Mouse (Mus musculus) forebrain, embryonic 16.5 days (tissue): ENCODE measurements around the gene Bst2. TPM values are rescaled to one million over a fixed set of nuclear protein-coding genes. Genes with fewer than 3 reads are reported as not detected.
A peak's percentile ranks its signal among the peaks of the same experiment; 100 is the strongest.

ENCODE experiments used
- ATAC-seq: fragments of 200-750 bp; cut with Nextera tagmentation; 2 replicates; pipeline ENCODE4 v1.8.0; 2017; ENCODE audit warnings: mild to moderate bottlenecking, moderate library complexity
- H3K27ac ChIP-seq: fragments of 300-500 bp; sonication (generic); 2 replicates; pipeline ENCODE4 v1.5.1; 2014; ENCODE audit warnings: low read length, control low read depth
- H3K27me3 ChIP-seq: fragments of 300-500 bp; sonication (generic); replicated peaks from 2 replicates; pipeline ENCODE4 v1.6.1; 2014; ENCODE audit warnings: low read length; ENCODE audit not compliant: control insufficient read depth, insufficient read depth
- H3K36me3 ChIP-seq: fragments of 300-500 bp; sonication (generic); 2 replicates; pipeline ENCODE4 v1.6.1; 2014; ENCODE audit not compliant: control insufficient read depth, insufficient read depth
- H3K4me1 ChIP-seq: fragments of 300-500 bp; sonication (generic); replicated peaks from 2 replicates; pipeline ENCODE4 v1.6.1; 2014; ENCODE audit warnings: low read length; ENCODE audit not compliant: control insufficient read depth, insufficient read depth
- H3K4me2 ChIP-seq: fragments of 300-500 bp; sonication (generic); 2 replicates; pipeline ENCODE4 v1.6.1; 2014; ENCODE audit warnings: mild to moderate bottlenecking, low read length, control low read depth
- H3K4me3 ChIP-seq: fragments of 300-500 bp; sonication (generic); replicated peaks from 2 replicates; pipeline ENCODE4 v1.5.1; 2014; ENCODE audit warnings: mild to moderate bottlenecking, low read length, control low read depth
- H3K9ac ChIP-seq: fragments of 300-500 bp; sonication (generic); replicated peaks from 2 replicates; pipeline ENCODE4 v1.6.1; 2014; ENCODE audit warnings: low read depth, low read length, control low read depth
- H3K9me3 ChIP-seq: fragments of 300-500 bp; sonication (generic); 2 replicates; pipeline ENCODE4 v1.6.1; 2016; ENCODE audit warnings: low read length; ENCODE audit not compliant: control insufficient read depth
- WGBS: fragments of 180-500 bp; shearing (Covaris S2); extraction: QIAGEN DNeasy Blood & Tissue Kit; methylation state at CpG from one replicate; pipeline ENCODE4 v1.1.7; 2014; 5-methylcytosine and 5-hydroxymethylcytosine counted together
- polyA plus RNA-seq: library from polyadenylated mRNA; unstranded; fragments of >200 nt; fragmentation: Nextera tagmentation; extraction: Ambion mirVana; gene quantifications from 2 replicates; pipeline ENCODE4 v1.2.1, GENCODE M21; 2015

The Bst2 gene
- polyA plus RNA-seq, 1 experiment from 2014 or later, result 4.7 TPM

GRCm38 (mm10) chr8:71511644-71512043, 25.6 kb downstream of the Bst2 start, which contains the start of gene Plvap:
Plvap (minus strand) TSS chr8:71511752.
- Histone ChIP-seq H3K4me1 (peaks cover 6% of the 10 kb centered on the region; the same call in 1 of the 2 replicates), H3K27me3 (peaks cover 34% of the 10 kb centered on the region), H3K27ac (no peak within 1 kb of the TSS), H3K36me3 (no peaks in the 10 kb centered on the region), H3K9ac (no peak within 1 kb of the TSS), H3K9me3 (no peaks in the 10 kb centered on the region), H3K4me2 (no peak within 1 kb of the TSS), H3K4me3 (no peak within 1 kb of the TSS)
- ATAC-seq, result no peak
- WGBS, result 72% methylated on average over 14 of the region's 14 CpGs

DNA sequence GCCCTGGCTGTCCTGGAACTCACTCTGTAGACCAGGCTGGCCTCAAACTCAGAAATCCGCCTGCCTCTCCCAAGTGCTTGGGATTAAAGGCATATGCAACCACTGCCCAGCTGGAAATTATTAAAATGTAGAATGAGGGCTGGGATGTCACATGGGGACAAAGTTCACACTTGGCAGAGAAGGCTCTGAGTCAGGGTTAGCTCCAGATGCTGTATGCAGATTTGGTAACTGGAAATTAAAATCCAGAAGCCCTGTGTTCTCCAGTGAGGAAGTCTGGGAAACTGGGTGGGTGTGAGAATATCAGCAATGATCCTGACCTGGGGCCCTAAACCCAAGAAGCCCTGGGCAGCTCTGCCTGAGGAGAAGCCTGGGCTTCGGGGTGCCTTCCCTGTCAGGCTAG, 27.9 kb downstream of the Bst2 start:
- WGBS, result 72% methylated on average over 2 of the region's 2 CpGs
- Histone ChIP-seq H3K36me3 (no peaks in the 10 kb centered on the region), H3K4me2 (no peak overlapping the region), H3K9me3 (no peaks in the 10 kb centered on the region), H3K4me1 (peaks cover 6% of the 10 kb centered on the region; the same call in 1 of the 2 replicates), H3K9ac (no peak overlapping the region), H3K4me3 (no peak overlapping the region), H3K27ac (no peak overlapping the region), H3K27me3 (peaks cover 43% of the 10 kb centered on the region)
- ATAC-seq, result no peak

- peak overlapping the region; percentile 73 for H3K4me2 ChIP-seq
- H3K4me1 ChIP-seq, result peaks cover 6% of the 10 kb centered on the region; the same call in 1 of the 2 replicates
- H3K9me3 ChIP-seq, result no peaks in the 10 kb centered on the region
- under 1% methylated on average over 57 of the region's 61 CpGs for WGBS
- no peak overlapping the region for H3K27ac ChIP-seq
- peaks cover 43% of the 10 kb centered on the region for H3K27me3 ChIP-seq
- peak overlapping the region; percentile 47 for H3K4me3 ChIP-seq
- H3K36me3 ChIP-seq, result no peaks in the 10 kb centered on the region
- peak overlapping the region; percentile 55 for H3K9ac ChIP-seq
- peak; percentile 92 for ATAC-seq
These were observed 29.6 kb downstream of the Bst2 start for GRCm38 (mm10) chr8:71507589-71508104.

GRCm38 (mm10) chr8:71505979-71506378, 31.3 kb downstream of the Bst2 start:
- Histone ChIP-seq H3K36me3 (no peaks in the 10 kb centered on the region), H3K27ac (no peak overlapping the region), H3K9me3 (no peaks in the 10 kb centered on the region), H3K4me3 (no peak overlapping the region), H3K4me1 (peaks cover 6% of the 10 kb centered on the region; the same call in 1 of the 2 replicates), H3K27me3 (peaks cover 43% of the 10 kb centered on the region), H3K4me2 (no peak overlapping the region), H3K9ac (no peak overlapping the region)
- no peak for ATAC-seq
- 82% methylated on average over 4 of the region's 4 CpGs for WGBS

DNA sequence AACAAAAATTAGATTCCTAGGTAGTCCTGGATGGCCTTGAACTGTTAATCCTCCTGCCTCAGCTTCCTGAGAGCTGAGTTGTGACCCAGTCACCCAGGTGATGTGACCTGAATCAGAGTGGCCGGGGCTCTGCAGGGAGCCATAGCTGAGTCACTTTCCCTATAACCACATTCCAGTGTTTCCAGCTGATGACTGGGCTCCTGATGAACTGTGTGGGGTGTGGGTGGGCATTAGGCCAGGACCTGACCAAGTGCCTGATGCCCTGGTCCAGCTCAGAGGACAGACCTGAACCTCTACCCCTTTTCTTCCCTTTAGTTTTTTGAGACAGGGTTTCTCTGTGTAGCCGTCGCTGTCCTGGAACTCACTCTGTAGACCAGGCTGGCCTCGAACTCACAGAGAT, 31.9 kb downstream of the Bst2 start:
- Histone ChIP-seq H3K9me3 (no peaks in the 10 kb centered on the region), H3K36me3 (no peaks in the 10 kb centered on the region), H3K4me3 (no peak overlapping the region), H3K9ac (no peak overlapping the region), H3K4me2 (no peak overlapping the region), H3K27ac (no peak overlapping the region), H3K4me1 (peaks cover 6% of the 10 kb centered on the region; the same call in 1 of the 2 replicates), H3K27me3 (peaks cover 39% of the 10 kb centered on the region)
- WGBS, result 93% methylated on average over 4 of the region's 4 CpGs
- ATAC-seq, result no peak

DNA sequence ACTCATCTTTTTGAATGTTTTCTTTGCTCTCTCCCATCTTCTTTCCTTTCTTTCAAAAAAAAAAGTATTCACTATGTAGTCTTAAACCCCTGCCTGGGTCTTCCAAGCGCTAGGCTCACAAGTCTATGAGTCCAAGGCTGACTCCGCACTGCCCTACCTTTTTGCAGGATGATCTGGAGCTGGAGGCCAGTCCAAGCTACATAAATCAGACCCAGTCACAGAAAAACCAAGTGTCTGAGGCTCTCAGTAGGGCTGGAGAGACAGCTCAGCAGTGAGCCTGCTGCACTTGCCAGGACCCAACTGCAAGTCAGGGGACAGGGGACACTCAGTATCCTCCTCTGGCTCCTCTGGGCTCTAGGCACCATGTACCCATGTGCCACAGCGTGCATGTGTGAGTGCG, 32.9 kb downstream of the Bst2 start:
- Histone ChIP-seq H3K4me3 (no peak overlapping the region), H3K9me3 (no peaks in the 10 kb centered on the region), H3K27me3 (peaks cover 35% of the 10 kb centered on the region), H3K36me3 (no peaks in the 10 kb centered on the region), H3K9ac (no peak overlapping the region), H3K4me2 (no peak overlapping the region), H3K27ac (no peak overlapping the region), H3K4me1 (peaks cover 6% of the 10 kb centered on the region; the same call in 1 of the 2 replicates)
- ATAC-seq, result no peak
- WGBS, result 94% methylated on average over 4 of the region's 4 CpGs

- no peaks in the 10 kb centered on the region for H3K36me3 ChIP-seq
- WGBS, result 48% methylated on average over 15 of the region's 16 CpGs
These were observed 38.2 kb downstream of the Bst2 start for GRCm38 (mm10) chr8:71498816-71499690.

DNA sequence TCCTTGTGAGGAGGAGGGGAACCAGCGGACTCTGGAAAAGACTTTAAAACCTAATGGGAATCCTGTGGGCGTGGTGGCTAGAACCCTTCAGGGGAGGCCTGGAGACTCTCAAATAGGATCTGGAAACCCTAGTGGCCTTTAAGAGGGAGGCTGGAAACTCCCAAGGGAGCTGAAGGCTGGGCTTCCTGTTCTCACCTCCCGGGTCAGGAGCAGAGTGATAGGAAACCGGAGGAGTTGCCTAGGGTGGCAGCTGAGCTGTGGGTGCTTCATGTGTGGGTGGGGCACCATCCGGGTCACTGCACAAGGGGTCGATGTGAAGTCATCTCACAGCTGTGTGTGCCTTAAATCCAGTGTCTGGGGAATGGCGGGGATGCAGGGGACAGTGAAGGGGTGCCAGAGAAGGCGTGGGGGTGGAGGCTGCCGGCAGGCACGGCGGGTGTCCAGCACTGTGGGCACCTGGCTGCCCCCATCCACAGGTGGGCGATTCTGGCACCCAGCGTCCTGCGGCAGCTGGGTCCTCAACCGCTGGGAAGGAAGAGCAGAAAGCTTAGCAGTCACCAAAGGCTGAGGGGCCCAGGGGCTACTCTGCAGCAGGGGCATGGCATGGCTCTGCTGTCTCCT, 39.3 kb downstream of the Bst2 start:
- no peaks in the 10 kb centered on the region for H3K27me3 ChIP-seq
- H3K36me3 ChIP-seq, result 0 out of 2 replicates have a peak, but pooled peaks cover 1% of the 10 kb centered on the region
- 28% methylated on average over 15 of the region's 15 CpGs for WGBS
- H3K4me2 ChIP-seq, result no peak overlapping the region
- H3K27ac ChIP-seq, result no peak overlapping the region
- H3K9me3 ChIP-seq, result no peaks in the 10 kb centered on the region
- ATAC-seq, result no peak
- H3K4me3 ChIP-seq, result no peak overlapping the region
- peaks cover 6% of the 10 kb centered on the region for H3K4me1 ChIP-seq
- H3K9ac ChIP-seq, result no peak overlapping the region

More at GRCm38 (mm10) chr8:71498816-71499690, 38.2 kb downstream of the Bst2 start:
- Histone ChIP-seq H3K9me3 (no peaks in the 10 kb centered on the region), H3K27me3 (no peaks in the 10 kb centered on the region), H3K9ac (no peak overlapping the region), H3K4me1 (peaks cover 6% of the 10 kb centered on the region), H3K4me3 (no peak overlapping the region), H3K4me2 (no peak overlapping the region), H3K27ac (no peak overlapping the region)
- ATAC-seq, result no peak

DNA sequence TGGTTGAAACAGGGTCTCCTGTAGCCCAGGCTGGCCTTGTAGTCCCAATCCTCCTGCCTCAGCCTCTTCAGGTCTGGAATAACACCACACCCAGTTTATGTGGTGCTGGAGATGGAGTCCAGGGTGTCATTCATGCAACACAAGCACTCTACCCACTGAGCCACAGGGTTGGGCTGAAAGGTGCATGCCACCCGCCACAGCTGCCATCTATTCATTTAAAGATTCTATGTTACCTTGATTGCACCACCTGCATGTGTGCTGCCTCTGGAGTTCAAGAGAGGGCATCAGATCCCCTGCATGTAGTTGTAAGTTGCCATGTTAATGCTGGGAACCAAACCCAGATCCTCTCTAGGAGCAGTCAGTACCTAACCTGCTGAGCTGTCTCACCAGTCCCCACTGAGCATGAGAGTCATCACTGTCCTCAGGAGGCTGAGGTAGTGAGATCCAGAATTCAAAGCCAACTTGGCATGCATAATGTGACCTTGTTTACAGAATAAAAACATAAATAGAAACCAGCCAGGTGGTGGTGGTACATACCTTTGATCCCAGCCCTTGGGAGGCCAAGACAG, 40.1 kb downstream of the Bst2 start:
- ATAC-seq, result no peak
- 100% methylated on average over 1 of the region's 1 CpGs for WGBS
- Histone ChIP-seq H3K27me3 (no peaks in the 10 kb centered on the region), H3K4me2 (no peak overlapping the region), H3K9me3 (no peaks in the 10 kb centered on the region), H3K4me3 (no peak overlapping the region), H3K36me3 (peaks cover 5% of the 10 kb centered on the region; the same call in 1 of the 2 replicates), H3K9ac (0 out of 2 replicates have a peak overlapping the region, but pooled peaks have one; percentile 7), H3K4me1 (peaks cover 6% of the 10 kb centered on the region), H3K27ac (no peak overlapping the region)
